Mouse (Mus musculus) kidney, postnatal 4 days (tissue): Measurements from ENCODE around the gene Ppia.
"Not testable (repeated sequence)": the region's sequence is repeated elsewhere in the genome, so short reads cannot be mapped to it uniquely, and the experiment has no call there.

Source experiments
- DNase-seq, 2 experiments: peaks; one replicate each; pipeline ENCODE4 v3.0.0; 2021; ENCODE audit warnings: mixed read lengths in 2 of 2

Gene Ppia

DNA sequence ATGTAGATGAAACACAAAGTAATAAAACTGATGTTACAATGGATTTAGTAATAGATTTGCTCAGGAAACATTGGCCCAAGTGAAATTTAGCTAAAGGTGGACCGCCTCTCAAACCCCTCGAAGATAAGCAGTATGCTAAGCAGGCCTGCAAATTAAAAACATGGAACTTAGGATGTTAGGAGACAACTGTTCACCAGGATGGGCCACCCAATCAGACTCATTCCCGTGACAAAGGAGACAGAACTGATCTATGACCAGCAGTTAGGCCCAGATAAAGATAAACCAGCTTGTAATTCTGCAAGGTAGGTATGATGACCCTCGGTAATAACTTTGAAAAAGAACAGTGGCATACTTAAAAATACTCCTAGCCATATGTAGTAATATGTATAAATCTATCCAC lies 27.9 kb downstream of the Ppia start:
- DNase-seq = no peak

DNA sequence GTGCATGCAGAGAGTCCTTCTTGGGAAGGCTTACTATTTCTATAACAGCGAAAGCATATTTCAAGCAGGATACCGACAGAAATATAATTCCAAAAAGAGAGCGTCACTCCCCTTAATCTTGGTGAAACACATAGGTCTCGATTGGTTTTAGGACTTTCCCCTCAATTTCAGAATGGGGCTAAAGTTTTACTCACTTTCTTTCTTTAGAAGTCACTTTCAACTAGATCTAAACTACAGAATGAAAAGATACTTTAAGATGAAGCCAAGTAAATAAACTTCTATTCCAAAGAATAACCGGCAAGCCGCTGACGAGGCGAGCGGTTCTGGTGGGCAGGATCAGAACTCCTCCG lies 28.5 kb downstream of the Ppia start:
- no peak for DNase-seq

DNA sequence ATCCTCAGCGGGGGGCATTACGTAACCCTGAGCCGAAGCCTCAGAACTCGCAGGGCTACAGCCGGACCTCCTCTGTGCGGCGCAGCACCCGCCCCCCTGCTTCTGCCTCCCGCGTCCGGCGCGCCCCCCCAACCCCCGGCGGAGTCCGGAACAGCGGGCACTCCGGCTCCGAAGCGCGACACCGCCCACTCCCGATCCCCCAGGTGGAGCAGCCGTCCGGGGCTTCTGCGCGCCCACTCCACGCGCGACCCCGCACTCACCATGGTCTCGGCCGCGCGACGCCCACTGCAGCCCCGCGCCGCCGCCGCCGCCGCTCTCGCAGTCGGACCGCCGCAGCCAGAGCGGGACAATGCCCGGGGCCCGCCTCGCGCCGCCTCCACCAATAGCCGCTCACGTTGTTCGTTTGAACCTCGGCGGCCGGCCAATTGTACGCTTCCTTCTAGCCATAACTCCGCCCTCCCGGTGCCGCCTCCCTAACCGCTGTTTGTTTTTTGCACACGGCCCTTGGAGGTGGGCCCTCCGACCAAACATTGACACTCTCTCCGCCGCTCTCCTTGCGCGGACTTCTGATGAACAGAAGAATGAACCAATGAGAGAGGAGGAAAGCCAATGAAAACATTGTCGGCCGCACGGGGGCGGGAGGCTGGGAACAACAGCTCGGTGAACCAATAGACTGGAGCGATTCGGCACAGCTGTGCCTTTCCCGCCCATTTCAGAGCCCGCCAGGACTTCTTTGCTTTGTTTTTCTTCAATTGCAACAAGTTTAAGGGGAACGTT lies 29.0 kb downstream of the Ppia start, which contains the start of gene H2afv:
H2afv (minus strand) TSS at position 367 of the 777 bp plus-strand sequence.
- peak; percentile 100 for DNase-seq

DNA sequence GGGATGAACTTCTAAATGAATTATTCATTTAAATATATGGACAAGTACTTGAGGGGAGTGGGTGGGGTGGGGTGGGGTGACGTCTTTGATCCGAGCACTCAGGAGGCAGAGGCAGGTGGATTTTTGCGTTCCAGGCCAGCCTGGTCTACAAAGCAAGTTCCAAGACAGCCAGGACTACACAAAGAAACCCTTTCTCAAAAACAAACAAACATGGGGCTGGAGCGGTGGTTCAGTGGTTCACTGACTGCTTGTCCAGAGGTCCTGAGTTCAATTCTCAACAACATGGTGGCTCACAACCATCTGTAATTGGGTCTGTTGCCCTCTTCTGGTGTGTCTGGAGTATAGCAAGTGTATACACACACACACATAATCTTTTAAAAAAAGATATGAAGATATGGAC lies 30.2 kb downstream of the Ppia start:
- DNase-seq = no peak

DNA sequence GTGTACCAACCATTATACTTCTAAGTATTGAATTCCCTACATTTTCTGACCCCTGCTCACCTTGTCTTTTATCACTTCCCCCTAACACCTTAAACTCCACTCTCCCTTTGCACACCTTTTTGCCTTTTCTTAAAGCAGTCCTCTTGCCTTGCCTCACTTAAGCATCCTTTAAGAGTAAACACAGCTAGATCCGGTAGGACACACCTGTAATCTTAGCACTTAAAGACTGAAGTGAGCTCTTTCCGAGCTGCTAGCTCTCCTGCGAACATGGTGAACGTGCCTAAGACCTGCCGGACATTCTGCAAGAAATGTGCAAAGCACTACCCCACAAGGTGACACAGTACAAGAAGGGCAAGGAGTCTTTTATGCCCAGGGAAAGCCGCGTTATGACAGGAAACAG lies 30.7 kb downstream of the Ppia start:
- DNase-seq = no peak

DNA sequence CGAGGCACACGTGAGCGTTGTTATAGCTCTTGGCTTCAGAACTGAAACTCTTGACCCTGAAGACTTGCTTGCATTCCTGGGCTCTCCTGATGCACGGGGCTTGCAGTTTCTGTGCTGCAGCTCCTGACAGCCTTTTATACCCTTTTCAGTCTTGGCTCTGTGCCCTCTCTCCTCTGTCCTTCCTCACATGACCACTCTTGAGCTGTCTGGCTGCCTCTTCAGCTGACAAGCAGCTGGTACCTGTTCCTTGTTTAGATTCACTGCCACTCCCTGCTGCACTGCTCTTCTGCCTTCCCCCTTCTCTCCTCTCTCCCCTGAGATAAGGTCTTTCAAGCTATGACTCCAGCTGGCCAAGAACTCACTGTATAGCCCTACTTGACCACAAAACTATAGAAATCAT lies 32.2 kb downstream of the Ppia start:
- DNase-seq = no peak

DNA sequence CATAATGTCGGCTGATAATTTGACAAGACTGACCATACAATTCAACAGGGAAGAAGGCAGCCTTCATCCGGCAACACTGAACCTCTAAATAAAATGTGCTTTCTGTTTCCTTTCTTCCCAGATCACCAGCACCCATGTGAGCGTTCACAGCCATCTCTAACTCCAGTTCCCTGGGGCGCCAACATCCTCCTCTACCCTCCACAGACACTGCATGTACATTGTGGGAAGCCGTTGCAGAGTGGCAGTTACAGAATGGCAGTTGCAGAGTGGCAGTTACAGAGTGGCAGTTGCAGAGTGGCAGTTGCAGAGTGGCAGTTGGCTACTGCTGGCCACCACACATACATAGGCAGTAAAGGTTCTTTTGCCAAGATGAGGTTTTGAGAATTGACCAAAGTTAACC lies 32.9 kb downstream of the Ppia start:
- not testable (repeated sequence) for DNase-seq

DNA sequence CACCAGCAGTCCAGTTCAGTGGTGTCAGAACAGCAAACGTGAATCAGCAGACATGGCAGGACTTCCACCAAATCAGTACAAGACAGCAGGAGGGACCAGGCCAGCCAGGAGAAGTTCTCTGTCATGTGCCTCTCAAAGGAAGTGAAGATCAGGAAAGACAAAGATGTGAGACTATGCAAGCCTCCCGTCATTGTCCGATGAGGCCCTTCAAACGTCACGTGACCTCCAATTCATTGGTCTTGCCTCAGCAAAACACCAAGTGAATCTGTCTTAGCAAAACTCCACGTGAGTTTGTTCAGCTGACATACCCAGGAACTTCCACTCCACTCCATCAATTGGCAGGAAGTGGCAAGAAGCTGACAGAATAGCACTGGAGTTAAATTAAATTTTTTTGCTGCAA lies 40.8 kb downstream of the Ppia start:
- no peak for DNase-seq

DNA sequence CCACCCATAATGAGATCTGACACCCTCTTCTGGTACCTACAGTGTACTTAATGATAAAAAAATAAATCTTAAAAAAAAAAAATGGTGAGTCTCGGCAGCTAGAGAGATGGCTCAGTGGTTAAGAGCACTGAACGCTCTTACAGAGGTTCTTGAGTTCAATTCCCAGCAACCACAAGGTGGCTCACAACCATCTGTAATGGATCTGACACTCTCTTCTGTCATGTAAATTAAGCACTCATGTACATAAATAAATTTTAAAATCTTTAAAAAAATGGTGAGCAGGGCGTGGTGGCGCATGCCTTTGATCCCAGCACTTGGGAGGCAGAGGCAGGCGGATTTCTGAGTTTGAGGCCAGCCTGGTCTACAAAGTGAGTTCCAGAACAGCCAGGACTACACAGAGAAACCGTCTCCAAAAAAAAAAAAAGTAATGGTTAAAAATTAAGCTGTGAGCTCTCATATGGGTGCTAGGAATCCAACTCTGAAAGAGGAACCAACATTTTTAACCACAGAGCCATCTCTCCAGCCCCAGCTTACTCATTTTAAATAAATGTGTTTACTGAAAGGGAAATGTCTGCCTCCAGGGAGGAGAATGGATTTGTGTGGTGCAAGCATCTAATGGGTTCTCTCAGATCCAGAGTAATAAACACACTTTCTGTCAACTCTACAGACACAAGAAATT lies 48.1 kb downstream of the Ppia start:
- DNase-seq = no peak

DNA sequence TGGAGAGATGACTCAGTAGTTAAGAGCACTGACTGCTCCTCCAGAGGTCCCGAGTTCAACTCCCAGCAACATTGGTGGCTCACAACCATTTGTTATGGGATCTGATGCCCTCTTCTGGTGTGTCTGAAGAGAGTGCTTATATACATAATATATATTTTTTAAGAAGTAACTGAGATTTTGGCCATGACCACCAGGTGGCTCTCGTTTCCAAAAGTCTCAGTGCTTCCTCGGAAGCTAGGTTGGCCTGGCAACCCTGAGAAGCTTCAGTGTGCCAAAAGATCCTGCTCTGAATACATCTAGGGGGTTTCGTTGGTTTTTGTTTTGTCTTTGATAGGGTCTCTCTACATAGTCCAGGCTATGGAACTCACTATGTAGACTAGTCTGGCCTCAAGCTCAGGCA lies 49.9 kb downstream of the Ppia start:
- peak; percentile 76 to 81 for DNase-seq

DNA sequence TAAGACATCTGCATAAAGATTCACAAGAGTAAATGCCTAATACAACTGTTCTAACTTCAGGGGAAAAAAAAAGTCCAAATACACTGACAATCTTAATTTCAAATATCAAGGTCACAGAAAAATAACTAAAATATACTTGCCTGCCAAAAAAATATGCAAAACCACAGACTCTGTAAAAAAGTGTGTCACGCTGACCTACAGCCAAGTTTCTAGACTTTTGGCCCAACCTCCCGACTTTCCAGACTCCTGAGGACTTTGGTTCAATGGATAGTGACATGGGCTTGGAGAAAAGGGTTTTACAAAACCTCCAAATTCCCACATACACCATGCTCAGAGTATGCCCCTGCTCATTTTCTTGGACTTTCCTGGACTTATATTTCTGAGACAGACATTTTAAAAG lies 53.3 kb downstream of the Ppia start:
- DNase-seq = no peak
